Mouse (Mus musculus) heart, adult 9 months (tissue): Measurements from ENCODE around the gene Abcd1.
"Not testable (repeated sequence)": the region's sequence is repeated elsewhere in the genome, so short reads cannot be mapped to it uniquely, and the experiment has no call there.

ENCODE experiments used
- DNase-seq, 2 experiments: peaks; one replicate each; pipeline ENCODE4 v3.0.0; 2022; ENCODE audit warnings: low spot score in 2 of 2

The Abcd1 gene

DNA sequence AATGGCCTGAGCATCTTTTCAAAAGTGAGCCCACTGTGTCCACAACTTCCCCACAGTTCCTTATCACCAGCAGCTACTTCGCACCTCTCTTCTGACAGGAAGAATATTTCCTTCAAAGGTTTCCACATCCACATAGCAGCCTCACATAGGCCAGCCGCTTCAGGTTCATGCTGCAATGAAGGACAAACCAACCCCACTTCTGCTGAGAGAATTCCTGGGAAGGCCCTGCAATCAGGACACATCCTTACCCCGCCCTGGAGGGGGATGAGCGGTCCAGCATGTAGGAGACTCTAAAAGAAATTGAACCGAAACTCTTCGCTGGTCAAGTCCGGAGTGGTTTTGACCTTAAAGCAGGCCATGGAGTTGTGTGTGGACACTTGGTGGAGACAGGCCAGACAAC, 23.4 kb downstream of the Abcd1 start:
- DNase-seq, result not testable (repeated sequence)

GRCm38 (mm10) chrX:73744774-73745481, 28.5 kb downstream of the Abcd1 start:
- DNase-seq, result no peak

DNA sequence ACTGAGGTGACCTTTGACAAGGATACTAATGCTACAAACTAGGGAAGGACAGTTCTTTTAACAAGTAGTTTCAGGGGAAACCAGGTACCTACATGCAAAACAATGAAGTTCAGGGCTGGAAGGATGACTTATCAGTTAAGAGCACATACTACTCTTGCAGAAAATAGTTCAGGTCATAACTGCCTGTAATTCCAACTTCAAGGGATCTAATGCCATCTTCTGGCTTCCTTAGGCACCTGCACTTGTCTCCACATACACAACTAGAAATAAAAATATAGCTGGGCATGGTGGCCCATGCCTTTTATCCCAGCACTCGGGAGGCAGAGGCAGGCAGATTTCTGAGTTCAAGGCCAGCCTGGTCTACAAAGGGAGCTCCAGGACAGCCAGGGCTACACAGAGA, 32.6 kb downstream of the Abcd1 start:
- DNase-seq, result no peak

- no peak for DNase-seq
Measured at GRCm38 (mm10) chrX:73756334-73757140, 40.1 kb downstream of the Abcd1 start, which contains the start of gene Plxnb3. Gene Plxnb3 (plus strand): TSS chrX:73757090.

DNA sequence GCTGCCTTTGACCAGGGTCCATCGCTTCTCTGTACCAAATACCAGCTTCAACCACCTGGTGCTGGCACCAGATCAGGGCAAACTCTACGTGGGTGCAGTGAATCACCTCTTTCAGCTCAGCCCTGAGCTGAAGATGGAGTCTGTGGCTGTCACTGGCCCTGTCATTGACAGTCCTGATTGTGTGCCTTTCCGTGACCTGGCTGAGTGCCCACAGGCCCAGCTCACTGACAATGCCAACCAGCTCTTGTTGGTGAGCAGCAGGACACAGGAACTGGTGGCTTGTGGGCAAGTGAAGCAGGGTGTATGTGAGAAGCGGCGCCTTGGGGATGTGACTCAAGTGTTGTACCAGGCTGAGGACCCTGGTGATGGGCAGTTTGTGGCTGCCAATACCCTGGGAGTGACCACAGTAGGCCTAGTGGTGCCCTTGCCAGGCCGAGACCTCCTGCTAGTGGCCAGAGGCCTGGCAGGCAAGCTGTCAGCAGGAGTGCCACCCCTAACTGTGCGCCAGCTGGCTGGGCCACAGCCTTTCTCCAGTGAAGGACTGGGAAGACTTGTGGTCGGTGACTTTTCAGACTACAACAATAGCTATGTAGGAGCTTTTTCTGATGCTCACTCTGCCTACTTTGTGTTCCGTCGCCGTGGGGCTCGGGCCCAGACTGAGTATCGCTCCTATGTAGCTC, 42.4 kb downstream of the Abcd1 start:
- DNase-seq, result no peak

DNA sequence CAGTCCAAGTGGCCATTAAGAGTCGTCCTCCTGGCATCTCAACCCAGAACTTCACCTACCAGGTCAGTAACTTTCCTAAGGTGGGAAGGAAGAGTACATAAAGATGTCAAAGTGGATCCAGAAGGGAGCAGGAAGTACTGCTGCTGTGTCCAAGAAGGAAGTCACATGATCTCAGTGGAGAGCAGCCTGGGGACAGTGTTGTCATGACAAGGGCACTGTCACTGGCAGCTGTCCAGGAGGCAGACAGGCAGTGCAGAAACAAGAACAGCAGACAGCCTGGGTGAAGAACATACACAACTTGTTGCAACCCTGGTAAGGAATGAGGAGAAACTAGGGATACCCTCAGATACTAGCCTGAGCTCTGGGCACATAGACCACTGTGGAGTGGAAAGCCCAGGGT, 48.9 kb downstream of the Abcd1 start:
- DNase-seq, result peak; percentile 56 to 62

- no peak for DNase-seq
Measured at GRCm38 (mm10) chrX:73767267-73767666, 50.9 kb downstream of the Abcd1 start.

DNA sequence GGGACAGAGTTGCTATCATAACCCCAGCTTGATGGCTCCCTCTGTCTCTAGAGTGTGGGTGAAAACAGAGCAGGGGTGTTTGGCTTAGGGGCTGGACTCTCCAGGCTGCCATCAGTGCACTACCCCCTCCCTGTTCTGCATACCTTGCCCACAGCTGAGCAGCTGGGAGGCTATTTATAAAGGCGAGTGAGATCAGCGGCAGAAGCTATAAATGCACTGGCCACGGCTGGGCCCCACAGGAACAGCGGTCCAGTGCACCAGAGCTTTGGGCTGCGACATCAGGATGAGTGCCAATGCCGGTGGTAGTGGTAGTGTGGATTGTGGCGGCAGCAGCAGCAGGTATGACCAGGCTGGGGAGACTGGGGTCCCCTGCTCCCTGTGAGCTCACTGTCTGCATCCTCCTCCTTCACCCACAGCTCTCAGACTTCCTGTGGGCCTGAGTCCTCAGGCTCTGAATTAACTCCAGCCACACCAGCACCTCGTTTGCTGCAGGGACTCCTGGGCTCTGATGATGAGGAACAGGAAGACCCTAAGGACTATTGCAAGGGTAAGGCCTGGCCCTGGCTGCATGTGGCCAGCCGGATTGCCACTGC, 57.9 kb downstream of the Abcd1 start, which contains the start of gene Srpk3:
Gene Srpk3 (plus strand): TSS at position 238 of the 593 bp plus-strand sequence.
- peak; percentile 44 to 51 for DNase-seq

GRCm38 (mm10) chrX:73774802-73775483, 58.5 kb downstream of the Abcd1 start:
- peak; percentile 34 to 39 for DNase-seq

DNA sequence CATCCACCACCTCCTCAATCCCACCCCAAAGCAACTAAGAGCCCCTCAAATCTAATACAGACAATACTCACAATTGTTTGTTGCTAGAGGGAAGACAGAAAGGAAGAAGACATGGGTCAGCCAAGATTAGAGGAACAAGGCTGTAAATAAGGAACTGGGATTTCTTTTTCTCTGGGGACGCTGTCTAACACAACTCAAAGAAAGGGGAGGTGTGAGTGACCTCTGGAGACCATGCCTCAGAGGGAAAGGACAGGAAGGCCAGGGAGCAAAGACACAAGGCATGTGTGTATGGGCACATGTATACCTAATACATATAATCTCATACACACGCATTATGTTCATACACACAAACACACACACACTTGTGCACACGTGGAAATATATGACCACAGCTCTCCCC, 65.8 kb downstream of the Abcd1 start:
- no peak for DNase-seq

DNA sequence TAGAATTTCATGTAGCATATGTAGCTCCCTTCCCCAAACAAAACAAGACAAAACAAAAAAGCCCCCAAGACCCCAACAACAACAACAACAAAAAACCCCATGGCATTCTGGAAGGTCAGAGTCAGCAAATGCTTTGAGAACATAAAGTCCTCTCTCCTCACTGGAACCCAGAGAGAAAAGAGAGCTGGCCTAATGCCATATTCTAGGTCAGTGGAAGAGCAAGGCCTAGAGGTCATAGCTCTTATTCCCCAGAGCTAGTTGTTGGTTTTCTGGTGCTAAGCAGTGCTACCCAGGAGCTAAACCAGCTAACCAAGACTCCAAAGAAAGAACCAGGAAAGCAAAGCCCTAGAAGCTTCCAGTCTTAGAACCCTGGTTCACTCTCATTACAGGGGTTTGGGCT, 69.3 kb downstream of the Abcd1 start:
- peak in 1 of 2 experiments; percentile 7 for DNase-seq

DNA sequence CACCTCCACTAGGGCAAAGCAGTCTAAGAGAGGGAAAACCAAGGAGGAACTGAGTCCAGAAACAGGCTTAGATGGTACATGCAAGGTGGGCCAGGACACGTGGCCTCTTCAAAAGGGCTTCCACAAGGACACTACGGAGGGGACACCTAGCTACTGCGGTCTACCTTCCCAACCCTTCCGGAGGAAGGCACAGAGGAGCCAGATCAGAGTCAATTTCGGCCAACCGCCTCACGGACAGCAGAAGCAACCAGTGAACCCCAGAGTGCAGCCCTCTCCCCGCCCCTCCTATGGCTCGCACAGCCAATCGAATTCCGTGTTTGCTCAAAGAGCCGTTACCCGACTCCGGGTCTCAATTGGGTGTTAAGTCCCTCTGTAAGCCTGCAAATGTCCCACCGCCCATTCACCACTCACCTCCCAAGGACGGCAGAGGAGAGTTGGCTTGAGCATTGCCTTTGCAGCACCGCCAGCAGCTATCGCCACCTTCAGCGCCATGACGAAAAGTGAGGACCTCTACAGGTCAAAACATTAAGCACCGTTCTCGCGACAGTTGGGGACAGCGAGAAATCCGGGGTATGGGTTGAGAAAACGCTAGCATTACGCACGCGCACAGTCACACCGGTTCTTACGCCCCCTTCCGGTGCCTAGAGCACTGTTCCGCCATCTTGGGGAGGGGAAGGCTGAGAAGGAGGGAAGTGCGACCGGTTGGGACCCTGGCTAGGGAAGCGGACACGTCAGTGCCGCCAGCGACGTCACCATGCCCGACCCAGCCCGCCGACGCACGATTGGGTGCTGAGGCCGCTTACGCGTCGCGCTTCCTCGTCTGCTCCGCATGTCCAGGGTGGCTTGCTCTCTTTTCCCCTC, 70.2 kb downstream of the Abcd1 start, which contains the start of the genes Idh3g and Ssr4:
Gene Idh3g (minus strand): TSS at position 534 of the 861 bp plus-strand sequence.
Gene Ssr4 (plus strand): TSS at position 665 of the 861 bp plus-strand sequence.
- DNase-seq, result peak; percentile 94 to 95

DNA sequence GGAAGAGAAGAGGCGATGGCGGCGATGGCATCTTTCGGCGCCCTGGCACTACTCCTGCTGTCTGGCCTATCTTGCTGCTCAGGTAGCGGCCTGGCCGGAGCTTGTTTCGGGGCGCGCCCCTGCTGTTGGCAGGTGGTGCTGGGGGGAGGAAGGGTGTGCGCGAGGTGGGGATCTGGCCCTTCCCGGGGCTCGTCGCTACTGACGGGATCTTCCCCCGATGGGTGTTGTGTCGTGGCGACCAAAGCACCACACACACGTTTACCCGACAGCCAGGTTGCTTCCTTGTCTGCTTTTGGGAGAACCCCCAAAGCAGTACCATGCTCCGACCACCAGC, 70.8 kb downstream of the Abcd1 start:
- DNase-seq, result no peak
